Mouse (Mus musculus): ENCODE results near the gene Siah1b.

The Siah1b gene

DNA sequence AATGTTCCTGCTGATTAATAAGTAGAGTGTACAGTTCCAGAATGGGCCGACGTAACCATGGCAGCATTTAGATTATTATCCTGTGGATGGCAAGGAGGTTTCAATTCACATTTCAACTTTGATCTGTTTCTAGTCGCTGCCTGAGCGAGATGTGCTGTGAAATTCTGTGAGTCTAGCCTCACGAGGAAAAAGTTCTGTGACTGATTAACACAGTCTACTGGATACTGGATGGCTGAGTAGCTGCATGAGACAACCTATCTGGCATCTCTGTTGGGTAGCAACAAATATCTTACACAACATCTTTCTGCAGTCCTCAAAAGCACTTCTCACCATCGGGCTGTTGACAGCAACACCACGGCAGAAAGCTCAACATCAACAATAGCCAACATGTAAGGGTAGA is 43.8 kb downstream of the Siah1b start:
- no peak for DNase-seq (ENCODE audit: low read depth, low spot score)

- DNase-seq (ENCODE audit: low read depth, low spot score): peak; percentile 78
Observed at GRCm38 (mm10) chrX:164027607-164028289, 48.5 kb downstream of the Siah1b start, which contains the start of gene Car5b. Car5b (minus strand) TSS chrX:164027997.
